Mouse (Mus musculus) intestine, postnatal 0 days (tissue): Measurements from ENCODE around the gene Sirt6. TPM values are rescaled to one million over a fixed set of nuclear protein-coding genes. Genes with fewer than 3 reads are reported as not detected.
A peak's percentile ranks its signal among the peaks of the same experiment; 100 is the strongest.

Experiments
- ATAC-seq: fragments of 200-750 bp; cut with Nextera tagmentation; 2 replicates; pipeline ENCODE4 v1.8.0; 2017; ENCODE audit warnings: mild to moderate bottlenecking, moderate TSS enrichment, moderate library complexity
- H3K27ac ChIP-seq: fragments of 300-500 bp; sonication (generic); 2 replicates; pipeline ENCODE4 v1.5.1; 2014; ENCODE audit warnings: mild to moderate bottlenecking, low read depth, low read length, moderate library complexity
- H3K27me3 ChIP-seq: fragments of 300-500 bp; sonication (generic); replicated peaks from 2 replicates; pipeline ENCODE4 v1.6.1; 2014; ENCODE audit warnings: low read length, mixed read lengths; ENCODE audit not compliant: control insufficient read depth, insufficient read depth
- H3K36me3 ChIP-seq: fragments of 300-500 bp; sonication (generic); 2 replicates; pipeline ENCODE4 v1.6.1; 2014; ENCODE audit warnings: mild to moderate bottlenecking, moderate library complexity; ENCODE audit not compliant: control insufficient read depth, insufficient read depth
- H3K4me1 ChIP-seq: fragments of 300-500 bp; sonication (generic); replicated peaks from 2 replicates; pipeline ENCODE4 v1.6.1; 2014; ENCODE audit warnings: antibody characterized with exemption, low read length, mixed read lengths; ENCODE audit not compliant: control insufficient read depth, insufficient read depth
- H3K4me2 ChIP-seq: fragments of 300-500 bp; sonication (generic); replicated peaks from 2 replicates; pipeline ENCODE4 v1.6.1; 2014; ENCODE audit warnings: low read depth, mild to moderate bottlenecking, moderate library complexity
- H3K4me3 ChIP-seq: fragments of 300-500 bp; sonication (generic); 2 replicates; pipeline ENCODE4 v1.5.1; 2014; ENCODE audit warnings: low read depth, low read length
- H3K9ac ChIP-seq: fragments of 300-500 bp; sonication (generic); 2 replicates; pipeline ENCODE4 v1.6.1; 2014; ENCODE audit warnings: mild to moderate bottlenecking, low read depth, low read length
- H3K9me3 ChIP-seq: fragments of 300-500 bp; sonication (generic); 2 replicates; pipeline ENCODE4 v1.6.1; 2016; ENCODE audit warnings: mixed run types; ENCODE audit not compliant: control insufficient read depth
- CTCF ChIP-seq: sonication (generic); IDR thresholded peaks from 2 replicates; pipeline ENCODE4 v1.5.1; 2016; ENCODE audit warnings: low read depth, mild to moderate bottlenecking, control low read depth, antibody characterized with exemption, moderate library complexity
- WGBS: fragments of 180-500 bp; shearing (Covaris S2); extraction: QIAGEN DNeasy Blood & Tissue Kit; methylation state at CpG from one replicate; pipeline ENCODE4 v1.1.7; 2014; 5-methylcytosine and 5-hydroxymethylcytosine counted together
- polyA plus RNA-seq: library from polyadenylated mRNA; unstranded; fragments of >200 nt; fragmentation: Nextera tagmentation; extraction: Ambion mirVana; gene quantifications from 2 replicates; pipeline ENCODE4 v1.2.1, GENCODE M21; 2015

The Sirt6 gene
- polyA plus RNA-seq, 1 experiment from 2014 or later = 13.5 TPM

DNA sequence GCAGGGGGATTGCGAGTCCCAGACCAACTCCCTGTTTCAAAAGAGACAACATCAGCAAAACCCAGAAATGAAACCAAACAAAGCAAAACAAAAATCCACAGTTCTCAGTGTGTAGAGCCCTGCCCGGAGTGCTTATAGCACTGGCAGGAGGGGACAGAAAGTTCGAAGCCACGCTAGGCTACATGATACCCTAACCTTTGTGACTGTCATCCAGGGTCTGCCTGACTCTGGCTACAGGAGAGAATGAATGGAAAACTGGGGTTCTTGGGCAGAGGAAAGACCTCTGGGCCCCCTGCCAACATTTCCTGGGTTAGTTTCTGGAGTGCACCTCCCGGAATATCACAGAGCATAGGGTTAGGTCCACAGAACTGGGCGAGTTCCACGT, 231 bp upstream of the Sirt6 start:
- TF ChIP-seq CTCF = no peak
- ATAC-seq = peak; percentile 26; the same call in 1 of the 2 replicates

DNA sequence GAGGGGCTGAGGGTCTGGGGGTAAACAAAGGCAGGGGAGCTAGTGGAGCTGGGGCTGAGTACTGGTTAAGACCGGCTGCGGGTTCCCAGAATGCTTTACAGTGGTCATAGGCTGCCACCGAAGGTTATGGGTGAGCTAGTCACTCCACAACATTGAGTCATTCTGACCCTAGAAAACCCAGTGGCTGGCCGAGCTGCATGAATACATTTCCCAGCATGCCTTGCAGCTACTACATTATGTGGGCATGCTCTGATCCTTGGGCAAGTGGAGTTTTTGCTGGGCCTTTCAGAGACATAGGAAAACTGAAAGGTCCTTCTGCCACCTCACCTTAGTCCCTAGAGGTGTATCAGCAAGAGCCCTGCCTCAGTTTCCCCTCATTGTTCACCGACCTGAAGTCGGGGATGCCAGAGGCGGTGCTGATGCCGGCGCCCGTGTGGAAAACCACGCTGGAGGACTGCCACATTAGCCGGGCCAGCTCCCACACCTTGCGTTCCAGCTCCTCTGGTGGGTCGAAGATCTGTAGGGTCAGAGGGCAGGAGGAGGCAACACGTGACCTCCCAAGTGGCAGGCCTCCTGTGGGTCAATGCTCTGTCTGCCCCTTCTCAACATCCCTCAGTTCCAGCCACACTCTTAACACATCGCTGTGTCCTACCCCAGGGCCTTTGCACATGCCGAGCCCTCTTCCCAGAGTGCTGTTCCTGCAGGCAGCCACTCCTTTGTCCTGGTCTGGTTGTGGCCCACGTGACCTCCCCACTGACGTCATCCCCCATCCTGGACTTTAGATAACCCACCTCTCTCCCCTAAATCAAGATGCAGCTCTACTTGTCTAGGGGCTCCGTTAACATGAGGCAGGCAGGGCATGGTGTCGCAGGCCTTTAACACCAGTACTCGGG, 1.2 kb downstream of the Sirt6 start:
- Histone ChIP-seq H3K4me2 (peak overlapping the region; percentile 83), H3K36me3 (peaks cover 23% of the 10 kb centered on the region), H3K27me3 (no peaks in the 10 kb centered on the region), H3K27ac (peak overlapping the region; percentile 91; the same call in 1 of the 2 replicates), H3K4me3 (peak overlapping the region; percentile 72), H3K4me1 (peaks cover 8% of the 10 kb centered on the region; the same call in 1 of the 2 replicates), H3K9ac (peak overlapping the region; percentile 62), H3K9me3 (no peaks in the 10 kb centered on the region)
- TF ChIP-seq CTCF = no peak
- peak; percentile 4 for ATAC-seq
- WGBS = 83% methylated on average over 22 of the region's 22 CpGs

More for the DNA sequence above, 231 bp upstream of the Sirt6 start:
- Histone ChIP-seq H3K4me1 (peaks cover 8% of the 10 kb centered on the region; the same call in 1 of the 2 replicates), H3K9ac (peak overlapping the region; percentile 62; the same call in 1 of the 2 replicates), H3K27ac (peak overlapping the region; percentile 91), H3K36me3 (peaks cover 10% of the 10 kb centered on the region; the same call in 1 of the 2 replicates), H3K4me3 (peak overlapping the region; percentile 72), H3K27me3 (no peaks in the 10 kb centered on the region), H3K4me2 (peak overlapping the region; percentile 83), H3K9me3 (no peaks in the 10 kb centered on the region)
- 45% methylated on average over 7 of the region's 7 CpGs for WGBS

DNA sequence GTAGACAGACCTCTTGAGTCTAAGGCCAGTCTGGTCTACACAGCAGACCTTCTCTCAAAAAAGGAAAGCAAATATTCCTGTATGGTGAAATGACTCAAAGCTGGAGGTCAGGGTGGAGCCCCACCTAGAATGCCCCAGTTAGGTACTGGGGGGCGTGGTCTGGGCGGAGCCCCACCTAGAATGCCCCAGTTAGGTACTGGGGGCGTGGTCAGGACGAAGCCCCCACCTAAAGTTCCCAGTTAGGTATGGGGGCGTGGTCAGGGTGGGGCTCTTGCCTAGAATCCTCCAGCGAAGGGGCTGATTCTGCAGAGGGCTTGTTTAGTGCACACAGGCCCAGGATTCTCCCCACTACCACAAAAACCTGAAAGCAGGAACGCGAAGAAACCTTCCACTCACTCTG, 4.2 kb downstream of the Sirt6 start:
- TF ChIP-seq CTCF = no peak
- no peak for ATAC-seq
- H3K36me3 ChIP-seq = peaks cover 23% of the 10 kb centered on the region
- no peaks in the 10 kb centered on the region for H3K9me3 ChIP-seq
- peaks cover 8% of the 10 kb centered on the region; the same call in 1 of the 2 replicates for H3K4me1 ChIP-seq
- H3K4me3 ChIP-seq = no peak overlapping the region
- H3K27ac ChIP-seq = no peak overlapping the region
- 47% methylated on average over 8 of the region's 8 CpGs for WGBS
- H3K9ac ChIP-seq = no peak overlapping the region
- no peaks in the 10 kb centered on the region for H3K27me3 ChIP-seq
- no peak overlapping the region for H3K4me2 ChIP-seq

DNA sequence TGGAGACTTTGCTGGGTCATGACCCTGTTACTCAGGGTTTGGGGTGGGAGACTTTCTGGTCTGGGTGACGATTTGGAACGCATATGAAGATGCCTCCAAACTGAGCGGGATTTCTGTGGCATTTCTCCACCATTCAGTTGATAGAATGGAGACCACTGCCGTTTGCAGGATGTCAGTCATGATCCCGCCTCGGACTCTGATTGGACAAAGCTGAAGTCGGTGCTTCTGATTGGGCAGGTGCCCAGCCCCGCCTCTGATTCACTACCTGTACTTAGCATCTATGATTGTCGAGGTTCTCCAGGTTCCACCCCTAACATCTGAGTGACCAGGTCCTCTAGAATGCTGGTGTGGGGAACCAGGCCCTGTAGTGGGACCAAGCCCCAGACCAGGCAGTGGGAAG, 6.8 kb downstream of the Sirt6 start:
- H3K4me1 ChIP-seq = no peaks in the 10 kb centered on the region
- WGBS = 60% methylated on average over 9 of the region's 9 CpGs
- H3K9me3 ChIP-seq = no peaks in the 10 kb centered on the region
- peaks cover 23% of the 10 kb centered on the region for H3K36me3 ChIP-seq
- H3K27ac ChIP-seq = no peak overlapping the region
- ATAC-seq = no peak
- no peak overlapping the region for H3K4me2 ChIP-seq
- H3K9ac ChIP-seq = no peak overlapping the region
- TF ChIP-seq CTCF = no peak
- no peak overlapping the region for H3K4me3 ChIP-seq
- no peaks in the 10 kb centered on the region for H3K27me3 ChIP-seq

DNA sequence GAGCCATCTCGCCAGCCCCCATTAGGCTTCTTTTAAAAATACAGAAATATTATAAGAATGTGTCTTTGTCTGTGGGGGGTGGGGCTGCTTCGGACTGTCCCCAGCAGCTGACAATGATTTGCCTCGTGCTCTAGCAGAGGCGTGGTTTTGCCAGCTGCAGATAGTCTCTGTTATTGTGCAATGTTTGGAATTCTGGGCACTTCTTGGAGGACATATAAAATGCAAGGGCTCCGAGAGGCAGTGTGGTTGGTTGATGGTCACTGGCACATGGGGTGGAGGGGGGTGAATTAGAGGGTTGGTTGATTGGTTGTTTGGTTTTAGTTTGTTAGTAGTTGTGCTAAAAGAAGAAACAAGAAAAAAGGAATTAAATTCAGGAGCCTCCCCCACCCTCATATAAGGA, 7.6 kb downstream of the Sirt6 start:
- H3K27ac ChIP-seq = no peak overlapping the region
- H3K27me3 ChIP-seq = no peaks in the 10 kb centered on the region
- H3K4me1 ChIP-seq = no peaks in the 10 kb centered on the region
- peaks cover 21% of the 10 kb centered on the region for H3K36me3 ChIP-seq
- no peak for TF ChIP-seq CTCF
- H3K4me2 ChIP-seq = no peak overlapping the region
- no peak for ATAC-seq
- H3K4me3 ChIP-seq = no peak overlapping the region
- 66% methylated on average over 5 of the region's 5 CpGs for WGBS
- no peak overlapping the region for H3K9ac ChIP-seq
- H3K9me3 ChIP-seq = no peaks in the 10 kb centered on the region

DNA sequence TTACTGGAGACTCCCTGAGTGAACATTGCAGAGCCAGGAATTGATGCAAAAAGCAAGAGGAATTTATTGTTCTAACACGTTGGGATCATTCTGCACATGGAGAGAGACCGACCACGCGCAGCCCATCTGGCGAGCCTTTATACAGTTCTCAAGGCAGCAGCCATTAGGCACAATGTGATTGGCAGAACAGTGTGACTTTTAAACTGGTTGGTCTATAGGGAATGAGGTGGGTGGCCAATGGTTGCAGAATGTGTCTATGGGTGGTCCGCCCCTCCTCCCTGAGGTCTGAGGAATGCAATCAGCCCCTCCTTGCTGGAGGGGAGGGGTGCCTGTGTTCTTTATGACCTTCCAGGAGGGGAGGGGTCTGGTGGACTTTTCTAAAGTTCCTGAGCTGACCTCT, 12.1 kb downstream of the Sirt6 start:
- Histone ChIP-seq H3K36me3 (no peaks in the 10 kb centered on the region), H3K9ac (no peak overlapping the region), H3K4me3 (no peak overlapping the region), H3K27ac (no peak overlapping the region), H3K4me2 (no peak overlapping the region), H3K27me3 (no peaks in the 10 kb centered on the region), H3K9me3 (peaks cover 3% of the 10 kb centered on the region; the same call in 1 of the 2 replicates), H3K4me1 (no peaks in the 10 kb centered on the region)
- ATAC-seq = no peak
- WGBS = 75% methylated on average over 6 of the region's 6 CpGs
- TF ChIP-seq CTCF = no peak
